Comparison of ENCODE assay signal across 14 mouse cellular contexts in genomic region chr3:42531397-42531796, GRCm38 (mm10).
DNase-seq lines count a peak whose midpoint lies in the region; ATAC-seq and TF ChIP-seq lines count a peak whose summit lies in the region.
"Had no signal": no experiment of that assay in that cellular context is flagged by ENCODE, and none has a peak within 500 bp of the region (broad histone marks: within the 10 kb centered on the region; RNA-seq: fewer than 3 reads in every experiment).

No protein-coding gene starts in this region.

- ATAC-seq in forebrain, postnatal 0 days, result peak; percentile 29; the same call in 1 of the 2 replicates
- no peak for ATAC-seq in forebrain, embryonic 12.5 days (ENCODE audit: low FRiP score)
- ATAC-seq in embryonic facial prominence, embryonic 15.5 days (ENCODE audit: insufficient number of reproducible peaks, low FRiP score, low TSS enrichment, low read depth), result no peak

- intact Hi-C loops in left cerebral cortex, postnatal 10 days (cut with DNase I), result no loop called here

- no peak for TF ChIP-seq CTCF in forebrain, postnatal 0 days (IDR thresholded peaks at IDR 0.05; ENCODE audit: low read depth)

- DNase-seq in forebrain, postnatal 0 days, result peak; percentile 21
- DNase-seq in left cerebral cortex, postnatal 10 days (ENCODE audit: extremely low spot score in 1 of 2, low spot score in 2 of 2), result peak; percentile 8 to 22
- no peak for DNase-seq in left cerebral cortex, adult 9 months (ENCODE audit: low spot score in 2 of 2)
- DNase-seq in Muller cell, postnatal 12 days (ENCODE audit: inconsistent ontology term), result peak; percentile 17
- DNase-seq in spleen, adult 18-20 months, result no peak
- DNase-seq: adrenal gland, adult 8-10 months; cerebellum, adult 11-12 months; kidney, adult 11 months; liver, embryonic 13.5 days had no signal

- H3K27ac ChIP-seq in forebrain, postnatal 0 days (ENCODE audit: low read depth, low read length), result no peak overlapping the region
- H3K27ac ChIP-seq in forebrain, embryonic 12.5 days, result no peak overlapping the region
- no peak overlapping the region for H3K27ac ChIP-seq in embryonic facial prominence, embryonic 15.5 days (replicated peaks)
- H3K27ac ChIP-seq: embryonic facial prominence, embryonic 12.5 days; heart, embryonic 10.5 days; liver, embryonic 13.5 days; stomach, embryonic 15.5 days had no signal

- H3K36me3 ChIP-seq in forebrain, postnatal 0 days (ENCODE audit: insufficient read depth), result no peaks in the 10 kb centered on the region
- no peaks in the 10 kb centered on the region for H3K36me3 ChIP-seq in forebrain, embryonic 12.5 days (replicated peaks)
- no peaks in the 10 kb centered on the region for H3K36me3 ChIP-seq in embryonic facial prominence, embryonic 15.5 days
- H3K36me3 ChIP-seq: embryonic facial prominence, embryonic 12.5 days; heart, embryonic 10.5 days; liver, embryonic 13.5 days; stomach, embryonic 15.5 days had no signal

- H3K27me3 ChIP-seq in forebrain, postnatal 0 days (ENCODE audit: insufficient read depth, low read length), result no peaks in the 10 kb centered on the region
- no peaks in the 10 kb centered on the region for H3K27me3 ChIP-seq in forebrain, embryonic 12.5 days
- H3K27me3 ChIP-seq in embryonic facial prominence, embryonic 15.5 days, result no peaks in the 10 kb centered on the region
- H3K27me3 ChIP-seq: embryonic facial prominence, embryonic 12.5 days; liver, embryonic 13.5 days; stomach, embryonic 15.5 days had no signal

- H3K9ac ChIP-seq in forebrain, postnatal 0 days, result no peak overlapping the region
- H3K9ac ChIP-seq in forebrain, embryonic 12.5 days, result no peak overlapping the region
- no peak overlapping the region for H3K9ac ChIP-seq in embryonic facial prominence, embryonic 15.5 days
- H3K9ac ChIP-seq: embryonic facial prominence, embryonic 12.5 days; liver, embryonic 13.5 days; stomach, embryonic 15.5 days had no signal

- 43% methylated on average over 4 of the region's 4 CpGs for WGBS in forebrain, postnatal 0 days
- WGBS in forebrain, embryonic 12.5 days, result 92% methylated on average over 4 of the region's 4 CpGs
- 25% methylated on average over 4 of the region's 4 CpGs for WGBS in embryonic facial prominence, embryonic 15.5 days

- no peak overlapping the region for H3K4me3 ChIP-seq in forebrain, postnatal 0 days (ENCODE audit: low read depth, low read length)
- no peak overlapping the region for H3K4me3 ChIP-seq in forebrain, embryonic 12.5 days (replicated peaks)
- H3K4me3 ChIP-seq in embryonic facial prominence, embryonic 15.5 days (replicated peaks), result no peak overlapping the region
- H3K4me3 ChIP-seq: embryonic facial prominence, embryonic 12.5 days; heart, embryonic 10.5 days; liver, embryonic 13.5 days; stomach, embryonic 15.5 days had no signal

- no peaks in the 10 kb centered on the region for H3K4me1 ChIP-seq in forebrain, postnatal 0 days (ENCODE audit: insufficient read depth)
- H3K4me1 ChIP-seq in forebrain, embryonic 12.5 days, result no peaks in the 10 kb centered on the region
- H3K4me1 ChIP-seq in embryonic facial prominence, embryonic 15.5 days, result no peaks in the 10 kb centered on the region
- H3K4me1 ChIP-seq: embryonic facial prominence, embryonic 12.5 days; heart, embryonic 10.5 days; liver, embryonic 13.5 days; stomach, embryonic 15.5 days had no signal

- no peaks in the 10 kb centered on the region for H3K9me3 ChIP-seq in forebrain, postnatal 0 days (ENCODE audit: low read length)
- H3K9me3 ChIP-seq in forebrain, embryonic 12.5 days, result no peaks in the 10 kb centered on the region
- no peaks in the 10 kb centered on the region for H3K9me3 ChIP-seq in embryonic facial prominence, embryonic 15.5 days (replicated peaks)
- H3K9me3 ChIP-seq: embryonic facial prominence, embryonic 12.5 days; heart, embryonic 10.5 days; liver, embryonic 13.5 days; stomach, embryonic 15.5 days had no signal

- H3K4me2 ChIP-seq in forebrain, postnatal 0 days (ENCODE audit: low read depth), result no peak overlapping the region
- H3K4me2 ChIP-seq in forebrain, embryonic 12.5 days, result no peak overlapping the region
- peak overlapping the region; percentile 8; the same call in 1 of the 2 replicates for H3K4me2 ChIP-seq in embryonic facial prominence, embryonic 15.5 days (replicated peaks)
- H3K4me2 ChIP-seq: embryonic facial prominence, embryonic 12.5 days; liver, embryonic 13.5 days; stomach, embryonic 15.5 days had no signal

Comparison
In these comparisons a context has a peak if more than half of its experiments do, and no peak if none do; other contexts are left out.
1. DNase-seq: peak in forebrain, postnatal 0 days (single experiment), left cerebral cortex, postnatal 10 days (2 of 2) and Muller cell, postnatal 12 days (single experiment); none in left cerebral cortex, adult 9 months (0 of 2) and spleen, adult 18-20 months (0 of 2).